Mouse (Mus musculus) induced T-regulatory cell, adult 2 months (primary cell): ENCODE measurements around the gene Kcne1.

Source experiments
- DNase-seq: peaks from one replicate; pipeline ENCODE4 v3.0.0-alpha.2; 2012; ENCODE audit warnings: low read depth

Gene Kcne1

GRCm38 (mm10) chr16:92307947-92308346, 51.3 kb downstream of the Kcne1 start:
- no peak for DNase-seq

GRCm38 (mm10) chr16:92305519-92305918, 53.7 kb downstream of the Kcne1 start:
- peak; percentile 54 for DNase-seq

GRCm38 (mm10) chr16:92302506-92302905, 56.8 kb downstream of the Kcne1 start:
- no peak for DNase-seq

- DNase-seq: peak; percentile 14
Measured at GRCm38 (mm10) chr16:92301989-92302388, 57.3 kb downstream of the Kcne1 start.

- DNase-seq: no peak
Measured at GRCm38 (mm10) chr16:92301412-92301806, 57.9 kb downstream of the Kcne1 start.

- peak; percentile 98 for DNase-seq
Measured at GRCm38 (mm10) chr16:92300649-92301411, 58.4 kb downstream of the Kcne1 start, which contains the start of gene Smim11. TSS of gene Smim11 (plus strand) at chr16:92301286.
